Mouse (Mus musculus): Measurements from ENCODE around the gene Arhgef33.
"Not testable (repeated sequence)": the region's sequence is repeated elsewhere in the genome, so short reads cannot be mapped to it uniquely, and the experiment has no call there.

The Arhgef33 gene

DNA sequence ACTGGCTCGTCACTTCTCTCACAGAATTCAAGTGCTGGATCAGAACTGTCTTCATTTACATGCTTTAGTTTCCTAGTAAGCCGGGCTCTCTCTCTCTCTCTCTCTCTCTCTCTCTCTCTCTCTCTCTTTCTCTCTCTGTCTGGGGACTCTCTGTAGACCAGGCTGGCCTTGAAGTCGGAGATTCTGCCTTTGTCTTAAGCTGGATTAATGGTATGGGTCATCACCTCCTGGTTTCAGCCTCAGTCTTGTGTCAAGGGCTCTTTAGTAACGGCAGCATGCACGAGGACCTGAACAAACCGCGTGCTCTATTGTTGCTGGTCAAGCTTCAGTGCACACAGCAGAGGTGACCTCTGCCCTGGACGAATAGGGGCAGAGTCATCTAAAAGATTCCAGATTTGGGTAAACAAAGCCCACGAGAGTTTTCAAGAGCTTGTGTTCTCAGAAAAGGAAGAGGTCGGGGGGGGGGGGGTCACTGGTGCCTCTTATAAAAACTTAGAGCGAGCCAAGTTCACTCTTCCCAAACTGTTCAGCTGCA is 39.5 kb downstream of the Arhgef33 start:
- no peak for DNase-seq (ENCODE audit: low spot score)

DNA sequence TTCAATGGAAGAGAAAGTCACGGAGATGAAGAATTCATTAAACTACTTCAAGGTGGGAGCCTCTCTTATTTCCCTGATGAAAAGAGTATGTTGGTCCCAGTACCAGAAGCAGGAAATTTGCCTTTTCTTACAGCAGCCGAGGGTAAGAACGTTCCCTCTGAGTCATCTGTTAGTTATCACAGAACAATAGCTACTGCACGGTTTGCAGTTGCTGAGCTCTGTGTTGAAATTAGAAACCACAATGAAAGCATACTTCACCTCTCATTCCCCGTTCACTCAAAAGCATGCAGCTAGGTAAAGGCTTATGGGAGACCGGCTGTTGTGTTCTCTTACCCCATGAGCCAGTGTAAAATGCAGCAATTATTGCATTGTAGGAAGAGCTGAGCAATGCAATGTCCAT is 40.0 kb downstream of the Arhgef33 start:
- DNase-seq (ENCODE audit: low spot score) = no peak

DNA sequence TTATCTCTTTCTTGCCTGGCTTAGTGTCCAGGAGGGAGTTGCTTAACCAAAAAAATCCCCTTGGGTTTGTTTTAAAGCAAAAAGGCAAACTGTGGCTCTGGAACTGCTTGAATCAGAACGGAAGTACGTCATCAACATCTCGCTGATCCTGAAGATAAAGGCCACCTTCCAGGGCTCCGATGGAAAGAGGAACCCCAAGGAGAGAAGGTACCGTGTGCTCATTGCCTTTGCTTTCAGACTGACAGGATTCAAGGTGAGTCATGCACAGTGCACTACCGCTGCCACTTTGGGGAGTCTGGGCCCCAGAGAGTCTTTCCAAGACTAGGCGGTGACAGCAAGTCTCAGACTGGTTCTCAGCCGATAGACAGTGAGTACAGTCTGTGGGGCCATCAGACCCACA is 53.0 kb downstream of the Arhgef33 start:
- no peak for DNase-seq (ENCODE audit: low spot score)

DNA sequence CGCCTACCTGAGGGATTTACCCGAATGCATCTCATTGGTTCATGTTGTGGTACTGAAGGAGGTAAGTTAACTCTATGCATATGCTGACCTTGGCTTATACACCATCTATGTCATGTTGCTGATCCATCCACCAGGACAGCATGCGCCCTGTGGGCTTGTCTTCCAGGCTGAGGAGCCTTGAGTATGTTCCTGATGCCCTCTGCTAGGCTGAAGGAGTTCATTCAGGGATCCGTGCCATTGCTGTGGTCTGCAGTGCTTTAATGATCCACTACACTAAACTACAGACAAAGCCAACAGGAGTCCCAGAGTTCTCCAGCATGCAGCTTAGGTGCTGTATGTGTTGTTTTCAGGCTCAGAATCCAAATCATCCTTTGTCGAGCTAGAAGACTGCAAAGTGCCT is 60.1 kb downstream of the Arhgef33 start:
- DNase-seq (ENCODE audit: low spot score) = no peak

DNA sequence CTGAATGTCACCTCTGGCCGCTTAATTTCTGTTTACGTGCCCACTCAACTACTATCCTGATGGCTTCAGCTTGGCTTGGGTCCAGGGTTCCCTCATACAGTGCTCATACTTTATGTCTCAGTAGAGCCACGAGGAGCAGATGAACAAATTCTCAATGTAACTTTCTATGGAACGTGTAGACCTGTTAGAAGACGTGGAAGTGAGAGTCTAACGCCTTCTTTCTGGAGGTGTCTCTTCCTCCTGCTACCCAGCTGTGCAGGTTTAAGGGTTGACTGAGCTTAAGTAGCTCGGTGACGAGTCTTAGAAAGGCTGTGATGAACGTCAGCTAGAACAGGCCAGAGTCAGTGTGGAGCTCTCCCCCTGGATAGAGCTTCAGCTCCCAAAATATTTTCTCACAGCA is 61.4 kb downstream of the Arhgef33 start:
- DNase-seq (ENCODE audit: low spot score) = no peak

DNA sequence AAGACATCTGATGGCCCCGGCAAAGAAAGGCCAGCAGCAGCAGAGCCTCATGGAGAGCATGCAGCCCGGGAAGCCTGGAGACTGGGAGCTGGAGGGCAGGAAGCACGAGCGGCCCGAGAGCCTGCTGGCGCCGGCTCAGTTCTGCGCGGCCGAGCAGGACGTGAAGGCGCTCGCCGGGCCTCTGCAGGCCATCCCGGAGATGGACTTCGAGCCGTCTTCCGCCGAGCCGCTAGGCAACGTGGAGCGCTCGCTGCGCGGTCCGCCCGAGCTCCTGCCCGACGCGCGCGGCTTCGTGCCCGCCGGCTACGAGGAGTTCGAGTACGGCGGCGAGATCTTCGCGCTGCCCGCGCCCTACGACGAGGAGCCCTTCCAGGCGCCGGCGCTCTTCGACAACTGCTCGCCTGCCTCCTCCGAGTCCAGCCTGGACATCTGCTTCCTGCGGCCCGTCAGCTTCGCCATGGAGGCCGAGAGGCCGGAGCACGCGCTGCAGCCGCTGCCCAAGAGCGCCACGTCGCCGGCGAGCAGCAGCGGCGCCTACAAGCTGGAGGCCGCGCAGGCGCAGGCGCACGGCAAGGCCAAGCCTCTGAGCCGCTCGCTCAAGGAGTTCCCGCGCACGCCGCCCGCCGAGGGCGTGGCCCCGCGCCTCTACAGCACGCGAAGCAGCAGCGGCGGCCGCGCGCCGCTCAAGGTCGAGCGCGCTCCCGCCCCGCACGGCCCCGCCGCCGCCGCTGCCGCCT is 66.0 kb downstream of the Arhgef33 start, which contains the start of gene Gm10190:
Gene Gm10190, minus strand, starts transcription at position 553 of the 737 bp plus-strand sequence.
- DNase-seq (ENCODE audit: low spot score) = peak; percentile 90

DNA sequence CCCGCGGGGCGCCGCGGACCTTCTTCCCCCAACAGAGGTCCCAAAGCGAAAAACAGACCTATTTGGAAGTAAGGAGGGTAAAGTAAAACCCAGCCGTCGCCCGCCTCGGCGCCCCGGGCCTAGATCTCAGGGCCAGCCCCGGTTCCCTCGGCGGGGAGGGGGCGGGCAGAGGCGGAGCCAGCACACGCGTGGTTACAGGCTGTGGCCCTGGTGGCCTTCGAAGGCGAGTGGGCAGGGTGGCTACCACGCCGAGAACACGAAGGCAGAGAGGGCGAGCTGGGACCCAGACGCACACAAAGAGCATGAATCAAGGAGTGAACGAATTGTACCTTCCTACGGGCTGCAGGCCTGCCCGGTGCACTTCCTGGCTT is 66.5 kb downstream of the Arhgef33 start:
- DNase-seq (ENCODE audit: low spot score) = no peak

DNA sequence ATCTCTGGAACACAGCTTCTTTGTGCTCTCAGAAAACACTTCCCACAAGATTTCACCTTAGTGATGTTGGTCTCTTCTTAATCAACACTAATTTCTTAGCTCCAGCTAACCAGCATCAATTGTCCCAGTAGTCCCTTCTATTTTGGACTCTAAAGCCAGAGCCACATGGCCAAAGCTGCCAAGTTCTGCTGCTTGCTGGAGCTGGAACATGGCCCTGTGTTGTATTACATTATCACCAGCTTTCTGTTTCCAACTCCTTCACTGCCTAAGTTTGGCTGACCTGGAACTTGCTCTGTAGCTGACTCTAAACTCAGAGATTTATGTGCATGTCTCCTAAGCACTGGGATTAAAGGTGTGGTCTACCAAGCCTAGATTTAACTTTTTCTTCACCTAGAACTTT is 71.2 kb downstream of the Arhgef33 start:
- DNase-seq (ENCODE audit: low spot score) = not testable (repeated sequence)

DNA sequence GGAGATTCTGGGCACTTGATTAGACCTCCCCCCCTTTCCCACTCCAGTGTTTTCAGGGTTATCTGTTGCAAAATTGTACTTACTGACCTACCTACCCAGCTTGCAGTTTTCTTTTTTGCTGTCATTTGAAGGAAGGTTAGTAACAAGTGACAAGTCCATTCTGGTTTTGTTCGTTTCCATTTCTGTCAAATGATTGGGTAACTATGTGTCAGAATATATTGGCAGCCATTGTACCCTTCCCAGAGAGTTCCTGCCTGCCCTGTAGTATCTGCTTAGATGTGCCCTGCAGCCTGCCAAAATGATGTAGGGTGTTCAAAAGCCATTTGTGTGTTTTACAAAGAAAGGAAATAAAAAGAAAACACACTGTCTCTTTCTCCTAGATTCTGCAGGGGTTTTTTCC is 78.5 kb downstream of the Arhgef33 start:
- no peak for DNase-seq (ENCODE audit: low spot score)

DNA sequence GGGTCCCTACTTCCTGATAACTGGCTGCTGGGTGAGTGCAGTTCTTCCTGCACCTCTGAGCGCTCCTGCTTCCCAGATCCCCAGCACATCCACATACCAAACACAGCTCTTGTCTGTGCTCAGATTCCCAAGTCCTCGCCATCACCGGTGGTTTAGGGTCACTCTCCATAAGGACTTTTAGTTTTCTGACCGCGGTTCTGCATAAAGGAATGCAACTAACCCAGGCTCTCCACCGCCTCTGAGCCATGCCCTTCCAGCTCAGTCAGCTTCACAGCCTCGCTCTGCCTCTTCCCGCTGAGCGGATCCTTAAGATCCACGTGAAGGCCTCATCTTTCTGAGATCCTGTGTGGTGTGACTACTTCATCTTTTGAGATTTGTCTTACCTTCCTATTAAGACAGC is 82.8 kb downstream of the Arhgef33 start:
- no peak for DNase-seq (ENCODE audit: low spot score)

DNA sequence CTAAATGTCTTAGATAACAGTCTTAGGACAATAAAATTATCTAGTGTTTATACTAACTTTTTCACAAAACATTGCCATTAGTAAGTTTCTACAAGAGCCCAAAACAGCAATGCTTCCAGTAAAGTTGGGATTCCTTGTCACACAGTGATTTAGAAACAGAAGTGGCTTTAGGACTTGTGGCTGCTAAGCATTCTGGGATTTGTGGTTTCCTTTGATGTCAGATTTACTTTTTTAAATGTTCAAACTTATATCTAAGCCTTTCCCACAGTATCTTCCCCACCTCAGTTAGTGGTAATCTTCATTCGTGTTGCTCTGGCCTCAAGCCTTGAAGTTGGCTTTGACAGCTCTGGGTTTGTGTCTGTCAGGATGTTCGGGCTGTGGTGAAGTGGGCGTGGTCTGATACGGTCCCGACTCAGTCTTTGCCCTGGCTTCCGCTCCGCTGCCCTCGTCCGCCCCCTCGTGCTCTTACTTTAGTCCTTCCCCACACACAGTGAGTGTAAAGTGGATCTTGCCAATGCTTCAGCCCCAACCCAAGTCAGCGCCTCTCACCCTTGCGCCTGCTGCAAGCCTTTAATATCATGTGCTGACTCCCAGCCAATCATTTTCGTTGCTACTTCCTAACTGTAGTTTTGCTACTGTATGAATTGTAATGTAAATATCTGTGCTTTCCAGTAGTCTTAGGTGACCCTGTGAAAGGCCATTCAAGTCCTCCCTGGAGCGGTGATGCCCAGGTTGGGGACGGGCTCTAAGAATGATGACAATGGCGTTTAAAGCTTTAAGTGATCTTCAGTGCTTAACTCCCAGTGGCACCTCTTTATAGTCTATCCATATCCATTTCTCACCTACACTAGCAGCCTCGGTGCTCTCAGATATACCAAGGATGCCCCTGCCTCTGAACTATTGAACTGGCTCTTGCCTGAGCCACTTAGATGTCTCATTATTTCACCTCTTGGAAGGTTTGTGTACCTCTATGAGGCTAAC is 84.5 kb downstream of the Arhgef33 start:
- DNase-seq (ENCODE audit: low spot score) = peak; percentile 85

DNA sequence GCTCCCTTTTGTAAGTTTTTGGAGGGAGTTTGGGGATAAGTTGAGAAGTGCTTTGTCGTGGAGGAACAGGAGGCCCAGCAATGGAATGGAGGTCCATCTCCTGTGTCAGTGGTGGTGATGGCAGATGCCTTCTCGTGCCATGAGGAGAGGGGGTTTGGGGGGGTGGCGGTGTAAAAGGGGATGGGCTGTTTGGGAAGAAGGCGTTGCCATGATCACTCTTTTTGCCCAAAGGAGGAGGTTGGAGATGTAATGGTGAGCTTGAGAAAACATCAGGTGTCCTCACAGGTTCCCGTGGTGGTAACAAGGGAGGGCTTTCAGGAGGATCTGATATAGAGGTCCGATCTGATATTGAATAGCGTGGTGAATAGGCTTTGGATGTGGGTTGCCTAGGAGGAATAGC is 91.0 kb downstream of the Arhgef33 start:
- DNase-seq (ENCODE audit: low spot score) = no peak

DNA sequence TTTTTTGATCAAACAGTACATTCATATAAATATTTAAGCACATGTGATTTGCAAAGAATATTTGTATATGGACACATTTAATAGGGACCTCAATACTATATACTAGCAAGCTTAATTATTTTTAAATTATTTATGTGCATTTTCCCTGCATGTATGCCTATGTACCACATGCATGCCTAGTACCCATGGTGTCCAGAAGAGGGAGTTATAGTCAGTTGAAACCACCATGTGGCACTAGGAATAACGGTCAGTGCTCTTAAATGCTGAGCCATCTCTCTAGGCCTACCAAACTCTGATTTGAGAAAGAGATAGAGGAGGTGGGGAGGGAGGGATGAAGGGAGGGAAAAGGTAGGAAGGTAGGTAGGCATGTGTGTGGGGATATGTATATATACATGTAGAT is 104.0 kb downstream of the Arhgef33 start:
- peak; percentile 3 for DNase-seq (ENCODE audit: low spot score)

DNA sequence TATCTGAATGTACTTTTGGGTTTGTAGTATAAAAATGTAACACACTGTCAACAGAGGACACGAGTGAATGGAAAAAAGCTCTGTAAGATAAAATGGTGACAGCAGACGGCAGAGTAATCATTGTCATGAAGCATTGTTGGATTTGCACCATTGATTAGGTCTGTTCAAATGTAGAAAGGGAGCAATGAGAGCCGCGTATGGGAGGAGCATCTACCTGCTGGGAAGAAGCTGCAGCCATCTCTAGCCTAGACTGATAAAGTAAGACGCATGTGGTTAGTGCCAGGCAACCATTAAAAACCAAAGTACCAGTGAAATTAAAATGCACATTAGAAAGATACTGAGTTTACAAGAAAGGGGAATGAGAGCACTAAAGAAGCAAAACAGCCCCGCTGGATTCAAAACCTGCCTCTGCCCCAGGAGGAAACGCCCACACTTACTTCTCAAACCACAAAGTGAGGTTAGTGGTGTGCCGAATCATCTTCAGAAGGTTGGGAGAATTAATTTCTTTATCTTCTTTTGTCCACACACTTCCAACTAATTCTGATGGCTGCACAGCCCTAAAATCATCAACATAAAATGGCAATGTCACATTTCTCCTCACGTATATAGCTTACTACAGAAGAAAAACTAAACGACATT is 111.5 kb downstream of the Arhgef33 start:
- peak; percentile 17 for DNase-seq (ENCODE audit: low spot score)

DNA sequence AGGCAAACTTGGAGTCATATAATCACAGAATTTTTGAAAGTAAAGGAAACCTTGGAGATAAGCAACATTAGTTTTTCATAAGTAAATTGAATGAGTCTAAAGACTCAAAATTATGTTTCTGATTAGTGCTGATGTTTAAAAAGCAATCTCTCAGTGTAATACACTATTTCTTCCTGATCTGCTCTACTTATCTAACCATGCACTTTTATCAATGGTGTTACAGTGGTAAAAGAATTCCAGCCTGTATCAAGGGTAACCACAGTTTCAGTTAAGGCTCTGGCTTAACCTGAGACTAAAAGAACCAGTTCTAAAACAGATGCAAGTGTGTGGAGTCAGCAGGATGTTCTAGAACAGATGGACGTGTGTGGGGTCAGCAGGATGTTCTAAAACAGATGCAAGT is 113.8 kb downstream of the Arhgef33 start:
- DNase-seq (ENCODE audit: low spot score) = no peak

DNA sequence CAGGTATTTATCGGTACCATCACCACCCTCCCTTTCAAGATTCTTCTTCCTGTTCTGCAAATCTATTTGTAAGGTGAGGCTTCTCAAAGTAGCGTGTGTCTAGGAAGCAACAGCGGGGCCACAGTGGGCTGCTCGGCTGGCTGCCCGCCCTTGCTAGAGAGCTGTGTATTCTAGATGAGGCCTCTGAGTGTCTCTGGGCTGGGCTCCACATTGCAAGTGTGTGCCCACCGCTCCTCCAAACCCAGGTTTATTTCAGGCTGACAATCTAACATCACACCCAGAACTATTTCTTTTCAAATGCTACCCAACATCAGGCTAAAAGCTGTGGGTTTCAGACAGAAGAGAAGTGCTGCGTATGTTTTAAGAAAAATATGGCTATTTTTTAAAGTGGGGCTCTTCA is 119.0 kb downstream of the Arhgef33 start:
- DNase-seq (ENCODE audit: low spot score) = no peak

DNA sequence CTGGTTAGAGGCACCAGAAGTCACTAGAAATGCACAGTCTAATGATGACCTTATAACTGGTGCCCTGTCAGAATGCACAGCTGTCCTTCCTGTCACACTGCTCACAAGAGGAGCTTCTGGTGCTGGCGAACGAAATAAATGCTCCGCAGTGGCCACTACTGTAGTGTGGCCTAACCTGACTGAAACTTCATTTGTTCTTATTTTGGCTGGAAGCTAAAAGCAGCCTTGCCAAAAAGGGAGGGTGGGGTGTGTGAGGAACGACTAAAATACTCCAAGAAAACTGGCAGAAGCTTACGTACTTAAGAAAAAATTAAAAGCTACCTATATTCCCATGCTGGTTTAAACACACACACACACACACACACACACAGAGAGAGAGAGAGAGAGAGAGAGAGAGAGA is 119.7 kb downstream of the Arhgef33 start:
- DNase-seq (ENCODE audit: low spot score) = no peak

DNA sequence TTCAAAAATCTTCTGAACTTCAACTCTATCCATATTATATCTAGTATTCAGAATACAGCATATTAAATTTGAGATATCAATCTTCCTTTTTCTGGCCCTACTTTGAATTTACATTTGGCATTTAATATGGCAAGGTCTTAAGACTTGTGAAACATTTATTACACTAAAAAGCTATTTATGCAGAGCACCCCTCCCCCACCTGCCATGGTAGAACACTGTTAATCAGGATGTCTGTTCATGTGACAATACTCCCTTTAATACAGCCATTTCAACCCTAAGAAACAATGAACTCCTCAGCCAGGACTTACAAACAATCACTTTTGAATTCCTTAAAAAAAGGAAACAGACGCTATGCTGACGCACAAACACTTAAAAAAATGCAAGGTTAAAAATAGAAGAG is 120.8 kb downstream of the Arhgef33 start:
- DNase-seq (ENCODE audit: low spot score) = no peak

DNA sequence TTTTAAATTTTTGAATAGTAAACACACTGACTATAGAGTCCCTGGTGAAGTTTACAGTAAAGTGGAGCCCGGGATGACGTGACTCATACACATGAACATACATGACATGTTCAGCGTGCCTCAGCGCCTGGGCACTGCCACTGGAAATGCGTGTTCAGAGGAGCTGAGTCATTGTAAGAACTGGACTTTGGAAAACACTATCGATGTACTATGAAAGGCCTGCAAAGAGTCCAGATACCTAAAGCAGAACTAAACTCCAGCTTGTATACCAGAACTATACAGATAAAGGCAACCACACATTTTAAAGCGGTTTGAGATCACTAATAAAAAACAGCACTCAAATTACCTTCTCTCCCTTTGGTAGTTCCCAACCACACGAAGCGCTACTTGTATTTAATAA is 124.8 kb downstream of the Arhgef33 start:
- no peak for DNase-seq (ENCODE audit: low spot score)

DNA sequence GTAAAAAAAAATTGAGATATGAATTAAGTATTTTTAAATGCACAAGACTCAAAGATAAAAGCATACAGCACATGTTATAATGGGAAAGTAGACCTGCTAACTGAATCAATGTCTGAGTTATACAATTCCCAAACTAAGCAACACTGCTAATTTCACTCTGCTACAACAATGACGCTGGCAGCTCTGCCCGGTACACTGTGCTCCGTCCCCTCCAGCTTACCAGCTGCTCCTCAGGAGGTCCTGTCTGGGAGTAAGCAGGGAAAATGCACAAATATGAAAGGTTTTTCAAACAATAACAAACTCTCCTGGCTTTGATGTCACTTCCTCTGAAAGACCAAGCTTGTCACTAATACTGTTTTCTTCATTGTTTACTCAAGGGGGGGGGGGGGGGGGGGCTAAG is 127.2 kb downstream of the Arhgef33 start:
- DNase-seq (ENCODE audit: low spot score) = no peak

DNA sequence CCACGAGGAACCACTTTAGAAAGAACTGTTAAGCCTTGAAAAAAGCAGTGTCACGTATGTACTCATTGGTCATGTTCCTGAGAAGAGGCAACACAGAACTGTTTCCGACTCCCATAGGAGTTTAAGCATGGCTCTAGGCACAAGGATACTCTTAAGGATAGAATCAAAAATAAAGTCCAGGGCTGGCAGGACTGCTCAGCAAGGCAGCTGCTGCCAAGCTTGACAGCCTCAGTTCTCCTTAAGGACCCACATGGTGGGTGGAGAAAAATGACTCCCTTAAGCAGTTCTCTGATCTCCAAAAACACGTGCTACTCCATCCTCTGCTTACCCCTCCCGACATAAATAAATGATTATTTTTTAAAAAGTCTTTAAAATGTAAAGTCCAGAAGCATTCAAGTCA is 128.5 kb downstream of the Arhgef33 start:
- no peak for DNase-seq (ENCODE audit: low spot score)

DNA sequence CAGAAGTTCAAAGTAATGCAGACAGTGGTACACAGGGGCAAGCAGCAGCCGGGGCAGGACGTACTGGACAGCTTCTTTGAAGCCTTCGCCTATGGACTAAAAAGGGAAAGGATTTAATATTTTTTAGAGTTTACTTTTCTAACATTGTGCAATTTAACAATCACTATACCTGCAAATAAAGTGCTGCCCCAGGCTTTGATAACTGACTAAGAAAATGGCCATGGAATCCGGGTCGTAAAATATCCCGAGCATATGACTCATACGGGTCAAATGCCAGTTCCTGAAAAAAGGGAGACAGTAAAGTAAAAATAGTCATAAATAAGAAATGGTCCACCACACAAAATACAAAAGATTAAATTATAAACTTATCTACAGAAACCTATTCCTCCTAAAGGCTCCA is 138.2 kb downstream of the Arhgef33 start:
- no peak for DNase-seq (ENCODE audit: low spot score)

DNA sequence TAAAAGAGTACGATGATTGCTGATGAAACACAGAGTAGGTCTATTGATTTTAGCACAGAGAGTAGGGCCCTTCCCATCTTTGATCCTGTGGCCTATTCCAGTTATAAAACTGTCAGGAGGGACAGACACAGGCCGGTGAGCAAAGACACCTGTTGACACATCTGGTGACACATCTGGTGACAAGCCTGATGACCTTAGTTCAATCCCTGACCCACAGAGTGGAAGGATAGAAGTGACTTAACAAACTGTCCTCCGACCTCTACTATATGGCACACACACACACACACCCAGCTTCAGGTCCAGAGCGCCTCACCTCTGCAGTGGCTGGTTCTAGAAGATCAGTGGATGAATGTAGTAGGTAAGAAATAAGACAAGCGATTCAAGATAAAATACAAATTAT is 139.3 kb downstream of the Arhgef33 start:
- no peak for DNase-seq (ENCODE audit: low spot score)

Measured in T-cell, adult 2 months (primary cell).